Mouse (Mus musculus) natural killer cell, adult 2 months (primary cell): ENCODE data around the gene 4931406P16Rik.

Experiments used
- DNase-seq, 2 experiments: peaks; one replicate each; pipeline ENCODE4 v3.0.0; 2022; ENCODE audit warnings: low spot score in 2 of 2

Gene 4931406P16Rik

DNA sequence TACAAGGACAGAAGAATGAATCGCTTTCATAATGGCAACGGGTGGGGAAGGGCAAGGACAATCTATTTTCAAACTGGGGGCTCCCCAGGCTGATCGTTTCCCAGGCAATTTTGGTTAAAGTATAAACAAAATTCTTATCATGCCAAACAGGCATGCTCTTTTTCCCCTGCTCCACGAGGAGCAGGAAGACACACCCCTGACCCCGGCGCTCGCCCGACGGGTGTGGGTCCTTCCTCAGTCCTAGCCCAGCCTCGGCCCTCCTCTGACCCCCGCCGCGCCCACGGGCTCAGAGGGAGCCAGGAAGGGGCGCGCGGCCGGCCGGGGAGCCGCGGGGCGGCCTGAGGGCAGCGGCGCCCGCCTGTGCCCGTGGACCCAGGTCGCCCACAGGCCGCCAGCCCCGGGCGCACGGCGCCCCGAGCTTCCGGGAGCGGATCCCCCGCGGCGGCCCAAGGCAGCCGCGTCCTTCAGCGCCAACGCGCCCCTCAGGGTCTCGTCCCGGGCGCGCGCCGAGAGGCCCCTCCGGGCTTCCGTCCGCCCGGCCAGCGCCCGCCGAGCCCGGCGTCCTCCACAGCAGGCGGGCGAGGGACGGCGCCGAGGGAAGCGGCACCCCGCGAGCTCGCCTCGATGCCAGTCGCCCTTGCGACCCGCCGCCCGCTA, 437 bp downstream of the 4931406P16Rik start:
- DNase-seq: no peak

DNA sequence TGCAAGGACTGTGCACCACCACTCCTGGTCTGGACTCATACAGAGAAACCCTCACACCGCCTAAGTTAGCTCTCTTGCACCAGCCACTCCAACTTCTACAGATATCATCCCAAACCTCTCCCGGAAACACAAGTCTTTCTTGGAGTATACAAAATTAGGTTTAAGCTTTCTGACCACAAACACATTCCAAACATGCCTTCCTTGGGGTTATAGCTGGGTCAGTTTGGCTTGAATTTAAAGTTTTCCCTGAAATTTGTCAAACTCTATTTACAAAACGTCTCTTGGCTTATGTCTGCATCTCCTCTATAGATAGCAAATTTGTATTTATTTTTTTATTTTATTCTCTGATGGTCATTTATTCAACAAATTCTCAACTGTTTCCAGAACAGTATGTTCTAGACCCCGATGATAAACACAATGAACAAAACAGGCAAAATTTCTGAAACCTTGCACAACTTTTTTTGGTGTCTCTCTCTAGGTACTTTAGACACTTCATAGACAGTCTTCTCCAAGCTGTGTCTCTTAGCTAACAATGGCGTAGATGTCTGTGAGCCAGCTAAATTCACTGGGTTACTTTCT, 4.1 kb downstream of the 4931406P16Rik start:
- no peak for DNase-seq

DNA sequence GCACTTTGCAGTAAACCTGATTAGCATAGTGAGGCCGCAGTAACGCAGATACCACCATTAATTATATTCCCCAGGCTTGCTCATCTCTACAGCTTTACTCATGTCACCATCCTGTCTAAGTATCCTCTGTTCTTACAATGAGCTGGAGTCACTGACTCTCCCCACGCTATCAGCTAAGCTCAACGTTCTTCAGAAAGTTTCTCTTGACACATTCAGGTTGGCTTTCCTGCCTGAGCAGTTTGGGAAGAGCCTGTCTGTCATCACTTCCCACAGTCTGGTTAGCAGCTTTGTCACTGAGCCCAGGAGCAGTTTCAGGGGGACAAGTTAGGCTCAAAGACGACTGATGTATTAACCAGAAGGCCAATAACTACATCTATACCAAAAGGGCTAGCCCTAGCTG, 4.8 kb downstream of the 4931406P16Rik start:
- DNase-seq: no peak

DNA sequence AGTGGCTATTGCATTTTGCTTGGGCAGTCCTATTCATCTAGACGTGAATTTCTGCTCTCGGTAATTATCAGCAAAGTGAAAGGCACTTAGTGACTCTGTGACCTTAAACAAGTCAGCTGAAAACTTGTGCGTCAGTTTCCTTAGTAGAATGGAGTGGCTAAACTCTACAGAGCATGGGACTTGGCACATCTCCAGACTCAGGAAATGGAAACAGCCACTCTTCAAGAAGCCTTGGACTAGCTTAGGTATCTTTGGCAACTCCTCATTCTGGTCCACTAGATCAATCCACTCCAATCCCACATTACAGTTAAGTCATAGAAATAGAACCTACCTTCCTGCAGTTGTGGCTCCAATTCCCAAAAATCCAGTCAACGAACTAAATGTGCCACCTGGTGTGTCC, 7.9 kb downstream of the 4931406P16Rik start:
- no peak for DNase-seq

DNA sequence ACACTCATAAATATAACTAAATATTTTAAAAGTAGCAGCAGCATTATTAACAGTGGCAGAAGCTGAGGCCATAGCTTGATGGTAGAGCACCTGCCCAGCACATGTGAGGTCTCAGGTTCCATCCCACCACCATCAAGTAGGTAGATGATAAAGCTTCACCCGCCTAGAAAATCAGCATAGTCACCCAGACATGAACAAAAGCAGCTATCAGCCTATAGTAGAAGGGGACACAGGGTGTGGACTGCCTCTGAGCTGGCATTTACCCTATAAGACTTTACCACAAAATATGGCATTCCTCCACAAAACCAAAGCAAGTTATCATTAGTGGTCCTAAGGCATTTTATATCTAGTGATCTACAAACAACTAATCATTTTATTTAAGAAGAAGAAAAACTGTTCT, 10.7 kb downstream of the 4931406P16Rik start:
- DNase-seq: no peak

DNA sequence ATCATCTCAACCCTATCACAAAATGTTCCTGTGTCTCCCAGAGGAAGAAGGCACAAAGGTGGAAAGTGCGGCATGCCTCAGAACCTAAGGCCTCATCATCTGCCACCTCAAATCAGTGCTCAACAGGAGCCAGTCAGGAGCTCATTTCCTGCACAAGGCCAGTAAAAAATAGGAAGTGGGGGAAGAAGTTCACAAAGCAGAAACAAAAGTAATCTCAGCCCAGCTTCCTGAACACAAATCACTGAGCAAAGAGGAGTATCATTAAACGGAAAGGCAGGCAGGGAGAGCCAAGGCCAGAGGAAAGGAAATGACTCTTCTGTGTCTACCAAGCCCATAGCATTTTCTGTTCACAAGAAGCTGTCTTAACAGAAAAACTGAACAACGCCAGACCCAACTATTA, 11.4 kb downstream of the 4931406P16Rik start:
- DNase-seq: no peak

DNA sequence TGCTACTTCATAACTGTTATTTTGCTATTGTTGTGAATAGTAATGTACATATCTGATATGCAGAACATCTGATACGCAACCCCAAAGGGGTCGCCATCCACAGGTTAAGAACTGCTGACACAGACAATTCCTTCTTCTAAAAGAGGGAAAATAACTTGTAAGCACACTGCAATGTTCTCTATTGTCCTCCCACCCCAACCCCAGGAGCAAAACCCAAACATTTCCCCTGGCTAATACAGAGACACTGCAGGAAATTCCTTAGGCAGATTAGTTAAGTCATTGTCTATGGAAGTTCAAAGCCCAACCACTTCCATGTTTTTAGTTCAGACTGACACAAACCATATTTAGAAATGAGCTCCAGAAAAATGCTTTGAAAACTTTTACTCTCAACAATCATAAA, 14.5 kb downstream of the 4931406P16Rik start:
- no peak for DNase-seq

DNA sequence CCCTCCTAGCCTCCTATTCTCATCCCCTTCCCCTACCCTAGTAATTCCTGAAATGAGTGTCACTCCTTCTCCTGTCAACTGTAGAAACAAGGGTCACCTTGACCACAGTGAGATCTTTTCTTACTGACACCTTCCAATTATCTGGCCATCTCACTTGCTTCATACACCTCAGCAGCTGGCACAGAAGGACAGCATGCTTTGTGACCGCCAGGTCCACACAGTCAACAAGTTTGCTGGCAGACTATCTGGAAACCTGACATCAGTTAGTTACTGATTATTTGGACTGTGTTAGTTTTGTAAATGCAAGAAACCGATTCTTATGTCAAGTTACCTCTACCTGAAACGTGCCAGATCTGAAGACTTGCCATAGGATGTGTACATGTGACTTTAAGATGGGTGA, 17.2 kb downstream of the 4931406P16Rik start:
- no peak for DNase-seq

DNA sequence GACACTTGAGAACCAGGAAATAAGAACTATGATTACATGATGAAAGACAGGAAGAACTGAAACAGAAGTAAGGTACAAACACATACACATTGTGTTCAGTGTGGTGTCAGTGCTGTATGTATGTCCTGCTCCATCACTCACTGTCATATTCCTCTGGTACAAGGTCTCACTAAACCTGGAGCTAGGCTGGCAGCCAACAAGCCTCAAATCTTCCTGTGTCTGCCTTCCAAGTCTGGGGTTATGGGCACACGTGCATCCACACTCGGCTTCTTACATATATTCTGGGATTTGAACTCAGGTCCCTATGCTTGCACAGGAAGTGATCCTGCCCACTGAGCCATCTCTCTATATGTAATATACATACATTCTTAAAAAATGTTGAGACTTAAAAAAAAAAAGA, 20.7 kb downstream of the 4931406P16Rik start:
- DNase-seq: no peak

DNA sequence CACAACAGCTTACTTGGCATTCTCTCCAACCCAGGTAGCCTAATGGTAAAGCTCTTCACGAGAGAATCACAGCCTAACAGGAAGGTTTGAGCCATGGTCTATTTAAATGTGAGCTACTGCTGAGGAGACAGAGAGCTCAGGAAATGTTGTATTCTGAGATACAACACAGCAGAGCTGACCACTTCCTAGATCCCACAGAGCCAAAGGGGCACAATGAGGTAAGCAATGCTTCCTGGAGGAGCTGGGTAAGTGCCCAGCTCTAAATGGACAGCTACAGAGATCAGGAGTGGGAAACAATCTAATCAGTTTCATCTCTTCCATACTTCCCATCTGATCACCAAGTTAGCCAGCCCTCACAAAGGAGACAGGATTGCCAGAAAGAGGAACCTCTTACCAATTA, 22.1 kb downstream of the 4931406P16Rik start:
- no peak for DNase-seq

DNA sequence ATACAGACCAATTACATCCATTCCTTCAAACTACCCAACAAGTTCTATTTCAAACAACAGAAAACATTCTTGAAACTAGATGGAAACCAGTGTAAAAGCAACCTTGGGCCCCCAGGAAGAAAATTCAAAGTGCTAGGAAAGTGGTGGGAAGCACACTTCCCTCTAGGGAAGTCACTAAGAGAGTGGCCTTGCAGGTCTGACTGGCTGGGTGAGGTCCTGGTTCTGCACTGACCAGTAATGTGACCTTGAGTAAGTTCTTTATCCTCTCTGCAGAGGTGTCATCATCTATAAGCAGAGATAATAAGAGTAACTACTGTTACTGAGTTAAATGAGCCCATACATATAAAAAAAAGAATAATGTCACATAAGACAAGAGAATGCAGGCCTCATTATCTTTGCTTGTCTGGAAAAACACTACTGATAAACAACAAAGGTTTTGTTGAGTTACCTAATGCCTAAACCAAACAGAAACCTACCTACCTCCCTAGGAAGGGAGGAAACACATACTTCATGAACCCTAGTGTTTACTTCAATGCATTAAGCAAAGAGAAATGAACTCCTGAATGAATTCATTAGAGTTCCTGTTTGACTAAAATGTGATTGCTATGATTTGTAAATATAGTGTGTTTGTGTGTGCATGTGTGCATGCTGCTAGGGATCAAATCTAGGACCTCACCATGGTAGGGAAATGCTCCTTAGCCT, 22.8 kb downstream of the 4931406P16Rik start:
- DNase-seq: no peak

DNA sequence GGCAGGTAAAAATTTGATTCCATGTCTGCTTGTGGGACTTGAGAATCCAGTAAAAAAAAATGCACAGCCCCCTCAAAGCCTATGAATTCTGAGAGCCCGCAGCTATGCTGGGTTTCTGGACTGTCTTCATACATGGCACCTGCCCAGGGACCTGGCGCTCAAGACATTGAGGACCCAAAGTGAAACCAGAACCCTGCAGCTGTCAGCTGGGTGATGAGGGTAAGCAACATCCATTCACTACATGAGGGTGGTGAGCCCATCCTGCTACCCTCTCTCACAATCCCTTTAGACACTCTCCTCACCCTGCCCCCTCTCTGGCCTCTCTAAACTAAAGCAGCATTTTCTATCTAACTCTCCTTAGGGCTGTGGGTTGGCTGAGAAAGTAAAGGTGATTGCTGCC, 35.7 kb downstream of the 4931406P16Rik start:
- DNase-seq: no peak

DNA sequence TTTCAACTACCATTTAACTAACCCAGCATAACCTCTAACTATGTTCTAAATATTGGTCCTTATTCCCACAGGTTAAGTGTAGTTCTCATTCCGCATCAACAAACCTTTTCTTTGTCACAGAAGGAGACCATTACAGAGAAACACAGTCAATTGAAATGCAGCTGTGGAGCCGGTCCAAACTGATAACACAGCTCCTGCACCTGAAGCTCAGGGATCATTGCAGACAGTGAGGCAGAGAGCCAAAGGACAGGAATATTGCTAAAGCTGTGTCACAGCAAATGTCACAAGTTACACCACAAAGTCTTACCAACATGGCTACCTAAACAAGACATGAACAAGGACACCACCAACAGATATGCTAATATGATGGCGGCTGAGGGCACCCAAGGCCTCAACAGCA, 37.3 kb downstream of the 4931406P16Rik start:
- DNase-seq: no peak

DNA sequence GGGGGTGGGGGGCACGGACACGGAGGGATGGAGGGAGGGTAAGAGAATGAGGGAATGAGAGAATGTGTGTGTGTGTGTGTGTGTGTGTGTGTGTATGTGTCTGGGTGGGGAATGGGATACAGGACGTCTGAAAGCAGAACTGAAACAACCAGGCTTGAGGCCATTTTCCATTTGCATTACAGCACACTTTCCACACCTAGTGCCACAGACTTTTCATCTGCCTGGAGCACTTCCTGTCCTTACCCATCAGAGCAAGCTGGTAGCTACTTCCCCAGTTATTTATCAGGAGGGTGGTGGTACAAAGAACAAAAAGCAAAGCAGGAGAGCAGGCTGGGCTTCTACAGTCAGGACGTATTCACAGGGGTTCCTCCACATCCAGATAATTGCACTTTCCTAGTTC, 40.9 kb downstream of the 4931406P16Rik start:
- no peak for DNase-seq

DNA sequence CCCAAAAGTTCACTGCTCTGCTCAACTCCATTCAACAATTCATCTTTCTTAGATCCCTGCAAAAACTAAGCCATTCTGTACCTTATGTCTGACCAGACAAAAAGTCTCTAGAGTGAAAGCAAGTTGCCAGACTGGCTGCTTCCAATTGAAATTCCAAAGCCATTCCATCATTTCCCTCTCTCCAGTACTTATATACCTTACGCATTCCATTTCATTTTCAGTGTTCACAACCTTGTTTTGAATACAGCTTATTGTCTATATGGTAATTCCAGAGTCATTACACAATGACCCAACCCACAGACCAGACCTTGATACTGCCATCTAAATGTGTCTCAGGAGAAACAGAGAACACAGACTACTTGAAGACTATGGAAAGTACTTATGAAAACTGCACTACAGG, 44.9 kb downstream of the 4931406P16Rik start:
- DNase-seq: no peak

DNA sequence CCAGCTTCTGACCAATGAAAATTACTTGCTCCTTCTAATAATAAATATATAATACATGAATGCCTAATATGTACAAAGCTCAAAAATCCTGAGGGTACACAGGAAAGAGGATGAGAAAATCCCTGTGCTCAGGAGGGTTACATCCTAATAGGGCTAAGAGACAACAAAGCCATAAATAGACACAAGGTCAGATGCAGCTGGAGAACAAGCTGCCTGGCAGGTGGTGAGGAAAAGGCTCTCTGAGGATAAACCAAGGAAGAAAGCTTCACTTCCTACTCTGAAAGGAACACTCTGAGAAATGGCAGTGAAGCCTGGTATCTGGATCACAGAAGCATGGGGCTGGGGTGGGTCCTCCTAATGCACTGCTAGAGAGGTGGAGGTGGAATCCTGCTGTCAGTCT, 46.9 kb downstream of the 4931406P16Rik start:
- DNase-seq: no peak

DNA sequence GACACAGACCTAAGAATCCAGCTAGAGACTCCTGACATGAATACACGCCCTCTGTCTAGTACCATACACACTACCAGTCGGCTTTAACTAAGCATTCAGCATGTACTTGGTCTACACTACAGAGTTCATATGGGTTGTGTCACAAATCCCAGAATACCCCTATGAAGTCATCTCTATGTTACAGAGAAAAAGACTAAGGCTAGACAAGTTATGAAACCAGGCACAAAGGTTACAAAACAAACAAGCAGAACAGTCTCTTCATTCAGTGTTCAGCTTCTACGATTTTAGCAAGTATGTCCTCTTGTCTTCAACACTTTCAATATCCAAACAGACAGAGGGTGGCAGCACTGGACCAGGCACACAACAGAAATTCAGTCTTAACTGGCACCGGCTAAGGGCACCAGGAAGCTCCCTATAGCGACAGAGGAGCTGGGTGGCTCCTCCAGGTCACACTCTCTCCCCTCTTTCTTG, 47.4 kb downstream of the 4931406P16Rik start:
- DNase-seq: peak; percentile 9 to 37

DNA sequence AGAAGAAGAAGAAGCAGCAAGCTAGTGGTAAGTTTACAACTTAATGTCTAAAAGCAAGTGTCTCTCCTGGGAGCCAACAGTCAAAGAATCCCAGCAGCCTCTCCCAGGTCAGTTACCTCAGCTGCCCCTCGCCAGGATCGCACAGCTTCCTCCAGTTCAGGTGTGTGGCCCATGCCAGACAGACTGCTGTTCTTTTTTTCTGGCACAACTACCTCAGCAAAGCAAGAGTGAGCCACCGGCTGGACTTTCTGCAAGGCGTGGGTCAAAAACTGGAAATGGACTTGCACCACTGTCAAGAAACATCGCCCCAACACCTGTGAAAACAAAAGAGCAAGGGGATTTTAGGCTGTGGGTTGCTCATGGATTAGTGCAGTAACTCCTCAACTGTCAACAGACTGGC, 49.9 kb downstream of the 4931406P16Rik start:
- DNase-seq: no peak

DNA sequence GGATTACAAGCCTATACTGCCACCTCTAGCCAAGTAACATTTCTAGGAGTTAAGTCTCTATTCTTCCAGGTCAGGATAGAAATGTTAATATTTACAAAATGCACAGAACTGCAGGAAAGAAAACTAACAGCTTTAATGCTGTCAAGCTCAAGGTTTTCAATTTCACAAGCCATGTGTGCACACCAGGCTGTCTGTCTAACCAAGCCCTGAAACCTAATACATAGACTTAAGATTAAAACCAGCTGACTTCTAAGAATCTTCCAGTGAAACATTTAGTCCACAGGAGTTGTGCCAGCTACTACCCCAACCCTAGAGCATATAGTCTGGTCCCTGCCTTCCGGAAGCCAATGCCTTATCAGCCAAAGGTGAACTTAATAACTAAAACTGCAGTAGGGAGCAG, 54.9 kb downstream of the 4931406P16Rik start:
- no peak for DNase-seq

DNA sequence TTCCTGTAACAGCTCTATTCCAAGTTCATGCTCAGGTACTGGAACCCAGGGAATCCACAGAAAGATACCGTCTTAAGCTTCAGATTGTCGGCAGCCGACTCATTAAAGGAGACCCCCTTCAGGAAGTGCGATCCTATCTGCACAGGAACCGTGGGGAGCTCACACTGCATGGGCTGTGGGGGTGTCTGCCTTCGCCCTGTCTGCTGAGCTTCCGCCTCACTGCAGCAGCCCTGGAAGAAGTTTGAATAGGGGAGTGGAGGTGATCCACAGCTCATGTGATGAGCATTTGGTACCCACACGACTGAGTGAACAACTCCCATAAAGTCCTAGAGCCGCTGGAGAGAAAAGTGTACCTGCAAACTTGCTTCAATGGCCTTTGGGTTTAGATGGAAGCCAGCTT, 56.1 kb downstream of the 4931406P16Rik start:
- DNase-seq: no peak

DNA sequence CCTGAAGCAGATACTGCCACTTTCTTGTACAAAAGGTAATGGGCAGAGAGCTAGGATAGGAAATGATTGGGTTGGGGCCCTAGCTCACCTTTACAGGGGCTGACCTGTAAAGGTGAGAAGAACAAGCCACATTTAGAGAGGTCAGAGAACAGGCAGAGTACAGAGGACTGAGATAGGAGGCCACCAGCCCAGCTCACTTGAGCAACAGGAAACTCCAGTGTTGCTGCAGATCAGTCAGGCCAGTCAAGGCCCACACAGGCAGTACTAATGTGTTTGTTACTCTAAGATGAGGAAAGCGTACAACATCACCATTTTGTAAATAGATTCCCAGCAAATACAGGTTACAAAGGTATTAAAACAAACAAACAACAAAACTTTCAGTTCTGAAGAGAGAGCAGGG, 57.4 kb downstream of the 4931406P16Rik start:
- no peak for DNase-seq

DNA sequence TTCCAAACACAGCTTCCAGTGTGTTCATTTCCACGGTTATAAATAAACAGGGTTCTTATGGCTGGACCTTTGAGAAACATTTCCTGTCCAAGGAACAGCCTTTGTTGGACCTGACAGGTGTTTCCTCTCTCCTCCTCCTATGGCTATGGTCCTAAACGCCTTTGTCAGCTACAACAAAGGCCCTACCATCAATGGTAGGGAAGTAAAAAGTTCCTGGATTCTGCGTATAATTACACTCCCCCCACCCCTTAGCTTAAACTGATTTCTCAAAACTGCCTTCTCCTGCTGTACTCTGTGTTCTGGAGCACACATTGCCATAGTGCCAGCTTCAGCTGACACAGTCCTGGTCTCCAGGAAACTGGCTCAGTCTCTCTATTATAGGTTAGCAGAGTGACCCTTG, 58.2 kb downstream of the 4931406P16Rik start:
- DNase-seq: no peak

DNA sequence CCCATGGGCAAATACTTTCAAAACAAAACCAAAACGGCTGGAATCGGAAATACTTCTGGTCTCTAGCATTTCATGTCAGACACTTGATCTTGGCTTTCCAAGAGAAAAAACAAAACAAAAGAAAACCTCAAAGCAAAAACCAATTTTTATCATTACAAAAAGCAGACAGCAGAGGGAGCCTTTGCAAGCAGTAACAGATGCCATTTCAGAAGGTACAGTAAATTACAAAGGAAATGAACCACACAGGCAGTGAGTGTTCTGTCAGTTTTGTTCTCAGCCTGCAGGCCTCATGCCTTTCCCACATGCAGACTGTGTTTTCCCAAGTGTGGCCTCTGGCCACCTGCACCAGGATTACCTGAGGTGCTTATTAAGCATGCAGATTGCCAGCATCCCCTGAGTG, 61.3 kb downstream of the 4931406P16Rik start:
- DNase-seq: no peak
